Mouse (Mus musculus) bone marrow, adult 2 months (tissue): Measurements from ENCODE around the gene Rpl3. TPM values are rescaled to one million over a fixed set of nuclear protein-coding genes. Genes with fewer than 3 reads are reported as not detected.

Experiments used
- H3K27ac ChIP-seq: fragments of 200-500 bp; 2 replicates; pipeline ENCODE4 v1.5.1; 2012; ENCODE audit warnings: low read depth, mild to moderate bottlenecking, control low read depth, inconsistent platforms, low read length; ENCODE audit not compliant: control insufficient read depth, poor library complexity, insufficient read depth
- H3K4me1 ChIP-seq: fragments of 200-500 bp; 2 replicates; pipeline ENCODE4 v1.6.1; 2011; ENCODE audit warnings: low read length; ENCODE audit not compliant: control insufficient read depth, insufficient read depth
- H3K4me3 ChIP-seq: fragments of 200-500 bp; replicated peaks from 2 replicates; pipeline ENCODE3; 2011; ENCODE audit warnings: mild to moderate bottlenecking, low read depth, low read length, control low read depth; ENCODE audit not compliant: control insufficient read depth
- CTCF ChIP-seq: fragments of 200-500 bp; IDR thresholded peaks from 2 replicates; pipeline ENCODE4 v1.5.1; 2011; ENCODE audit warnings: low read length, control low read depth; ENCODE audit not compliant: control insufficient read depth, insufficient read depth
- POLR2A ChIP-seq: fragments of 200-500 bp; IDR thresholded peaks from 2 replicates; pipeline ENCODE4 v1.6.1; 2011; ENCODE audit warnings: low read depth, mild to moderate bottlenecking, control low read depth, low read length, borderline replicate concordance; ENCODE audit not compliant: control insufficient read depth
- WGBS: fragments of 180-500 bp; shearing (Covaris S2); methylation state at CpG from one replicate; pipeline ENCODE4 v1.1.7; 2018; 5-methylcytosine and 5-hydroxymethylcytosine counted together
- polyA plus RNA-seq: library from polyadenylated mRNA; stranded (reverse); fragments of >200 nt; gene quantifications from 2 replicates; pipeline ENCODE4 v1.2.4, GENCODE M21; 2011; ENCODE audit warnings: low replicate concordance; ENCODE audit not compliant: missing spikeins, insufficient read depth, insufficient read length

Gene Rpl3
- polyA plus RNA-seq, 1 experiment: 1,315 TPM

DNA sequence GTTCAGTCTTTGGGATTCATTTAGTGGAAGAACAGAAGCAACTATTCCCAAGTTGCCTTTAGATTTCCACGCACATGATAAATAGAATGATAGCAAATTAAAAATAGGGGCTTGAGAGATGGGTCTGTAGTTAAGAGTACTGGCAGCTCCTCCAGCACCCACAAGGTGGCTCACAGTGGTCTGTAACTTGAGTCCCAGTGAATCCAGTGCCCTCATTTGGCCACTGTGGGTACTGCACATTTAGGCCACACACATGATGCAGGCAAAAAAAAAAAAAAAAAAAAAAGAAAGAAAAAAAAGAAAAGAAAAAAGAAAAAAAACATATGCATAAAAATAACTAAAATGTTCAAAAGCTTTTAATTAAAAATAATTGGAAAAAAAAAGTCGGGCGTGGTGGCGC lies 3.0 kb downstream of the Rpl3 start:
- TF ChIP-seq POLR2A (no peak), CTCF (peak; percentile 87)
- WGBS: 31% methylated on average over 4 of the region's 4 CpGs
- Histone ChIP-seq H3K27ac (no peak overlapping the region), H3K4me1 (peaks cover 2% of the 10 kb centered on the region; the same call in 1 of the 2 replicates), H3K4me3 (no peak overlapping the region)

DNA sequence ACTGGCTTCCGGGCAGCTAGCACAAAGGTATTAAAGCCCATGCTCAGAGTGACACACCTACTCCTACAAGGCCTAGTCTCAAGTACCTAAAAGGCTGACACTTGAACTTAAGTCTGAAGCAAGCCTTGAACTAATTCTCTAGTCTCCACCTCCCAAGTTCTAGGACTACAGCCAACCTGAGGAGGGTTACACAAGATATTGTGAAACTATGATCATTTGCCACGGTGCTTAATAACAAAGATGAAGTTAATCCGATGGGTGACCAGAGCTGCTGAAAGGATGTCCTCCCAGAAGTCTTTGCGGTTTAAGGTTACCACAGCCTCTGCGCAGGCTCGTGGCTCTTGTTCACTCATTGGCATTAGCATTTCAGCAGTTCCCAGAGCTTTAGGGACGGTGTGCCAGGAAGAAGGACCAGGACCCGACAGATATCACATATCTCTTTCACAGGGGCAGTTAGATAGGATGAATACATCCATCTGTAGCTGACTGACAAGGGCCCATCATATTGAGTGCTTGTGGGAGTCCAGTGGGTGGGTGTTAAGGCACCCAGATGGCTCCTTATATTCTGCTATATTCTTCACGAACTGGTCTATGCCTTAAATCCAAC lies 4.2 kb downstream of the Rpl3 start:
- 47% methylated on average over 9 of the region's 9 CpGs for WGBS
- Histone ChIP-seq H3K27ac (peak overlapping the region; percentile 40), H3K4me1 (peaks cover 2% of the 10 kb centered on the region; the same call in 1 of the 2 replicates), H3K4me3 (no peak overlapping the region)
- TF ChIP-seq CTCF (no peak), POLR2A (no peak)

- TF ChIP-seq CTCF: no peak
- no peak for TF ChIP-seq POLR2A
- peak overlapping the region; percentile 72 for H3K4me3 ChIP-seq
- peak overlapping the region; percentile 74 for H3K27ac ChIP-seq
- WGBS: 2% methylated on average over 12 of the region's 12 CpGs
- H3K4me1 ChIP-seq: peaks cover 2% of the 10 kb centered on the region; the same call in 1 of the 2 replicates
Observed at GRCm38 (mm10) chr15:80083740-80084139, 7.9 kb downstream of the Rpl3 start.

DNA sequence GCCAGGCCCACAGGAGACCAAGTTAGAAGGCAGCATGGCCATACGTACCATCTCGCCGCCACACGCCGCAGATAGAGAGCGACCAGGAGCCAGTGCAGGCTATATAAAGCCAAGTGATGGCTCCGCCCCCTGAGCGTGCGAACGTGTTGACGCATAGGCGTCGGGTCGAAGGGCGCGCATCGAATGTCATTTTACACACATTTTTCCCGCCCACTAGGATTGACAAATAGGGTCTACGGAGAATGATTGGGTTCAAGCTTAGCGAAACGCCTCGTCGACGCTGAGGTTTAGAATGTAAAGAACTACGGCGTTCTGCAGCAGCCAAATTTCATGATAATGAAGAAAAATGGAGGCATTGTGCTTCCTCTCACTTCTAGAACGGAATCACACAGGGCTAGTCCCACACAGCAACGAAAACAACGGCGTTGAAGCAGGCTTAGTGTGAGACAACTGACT lies 8.4 kb downstream of the Rpl3 start:
- under 1% methylated on average over 30 of the region's 30 CpGs for WGBS
- peaks cover 2% of the 10 kb centered on the region; the same call in 1 of the 2 replicates for H3K4me1 ChIP-seq

GRCm38 (mm10) chr15:80082661-80083275 lies 8.9 kb downstream of the Rpl3 start:
- peaks cover 2% of the 10 kb centered on the region; the same call in 1 of the 2 replicates for H3K4me1 ChIP-seq
- under 1% methylated on average over 21 of the region's 21 CpGs for WGBS
- TF ChIP-seq POLR2A: no peak
- no peak for TF ChIP-seq CTCF
- H3K27ac ChIP-seq: peak overlapping the region; percentile 15; the same call in 1 of the 2 replicates
- peak overlapping the region; percentile 72 for H3K4me3 ChIP-seq

More for the DNA sequence above, 8.4 kb downstream of the Rpl3 start:
- TF ChIP-seq CTCF (no peak; the same call in 1 of the 2 replicates), POLR2A (peak; percentile 100)
- Histone ChIP-seq H3K4me3 (peak overlapping the region; percentile 72), H3K27ac (peak overlapping the region; percentile 74)

GRCm38 (mm10) chr15:80081801-80082546 lies 9.7 kb downstream of the Rpl3 start:
- Histone ChIP-seq H3K4me3 (peak overlapping the region; percentile 72), H3K27ac (peak overlapping the region; percentile 39; the same call in 1 of the 2 replicates), H3K4me1 (no peaks in the 10 kb centered on the region; the same call in 1 of the 2 replicates)
- WGBS: 10% methylated on average over 11 of the region's 11 CpGs
- TF ChIP-seq CTCF (no peak), POLR2A (no peak)

DNA sequence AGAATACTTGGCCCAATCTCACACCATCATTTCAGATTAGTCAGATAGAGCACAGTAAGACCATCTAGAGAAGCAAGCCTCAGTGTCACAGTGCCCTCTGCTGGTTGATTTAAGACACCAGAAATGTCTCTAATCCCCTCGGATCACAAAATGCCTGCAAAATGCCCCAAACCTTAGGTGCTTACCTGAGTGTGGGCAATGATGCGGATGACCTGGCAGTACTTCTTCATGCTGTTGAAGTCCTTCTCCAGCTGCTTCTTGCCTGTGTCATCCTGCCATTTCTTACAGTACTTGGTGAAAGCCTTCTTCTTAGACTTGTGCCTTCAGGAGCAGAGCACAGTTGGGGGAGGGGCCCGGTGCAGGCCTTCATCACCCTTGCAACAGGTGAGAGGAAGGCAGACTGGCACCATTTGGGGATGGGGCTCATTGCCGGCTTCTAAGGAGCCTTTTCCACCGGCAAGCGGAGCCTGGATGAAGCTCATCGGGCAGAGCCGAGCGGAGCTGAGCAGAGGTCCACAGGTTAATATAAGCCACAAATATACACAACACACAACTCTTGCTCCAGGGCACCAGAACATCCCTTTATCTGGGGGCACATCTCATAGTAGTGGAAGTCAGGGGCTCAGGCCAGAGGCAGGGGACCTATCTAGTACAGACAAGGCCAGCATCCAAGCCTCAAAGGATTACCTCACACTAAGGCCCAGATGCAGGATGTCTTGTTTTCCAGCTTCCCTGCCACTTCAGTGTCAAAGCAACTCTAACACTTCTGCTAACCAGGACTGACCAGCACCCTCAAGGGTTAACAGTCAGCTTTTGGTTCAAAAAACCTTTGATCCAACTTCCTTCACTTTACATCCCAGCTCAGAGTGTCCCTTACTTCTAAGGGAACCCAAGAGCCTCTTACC lies 10.7 kb downstream of the Rpl3 start:
- peak overlapping the region; percentile 43 for H3K4me3 ChIP-seq
- WGBS: 59% methylated on average over 9 of the region's 9 CpGs
- no peaks in the 10 kb centered on the region; the same call in 1 of the 2 replicates for H3K4me1 ChIP-seq

GRCm38 (mm10) chr15:80079954-80080353 lies 11.7 kb downstream of the Rpl3 start:
- TF ChIP-seq CTCF (no peak), POLR2A (no peak)
- no peak overlapping the region for H3K27ac ChIP-seq
- H3K4me3 ChIP-seq: peak overlapping the region; percentile 24
- 85% methylated on average over 3 of the region's 3 CpGs for WGBS
- no peaks in the 10 kb centered on the region; the same call in 1 of the 2 replicates for H3K4me1 ChIP-seq

More for the DNA sequence above, 10.7 kb downstream of the Rpl3 start:
- no peak for TF ChIP-seq POLR2A
- no peak for TF ChIP-seq CTCF
- no peak overlapping the region for H3K27ac ChIP-seq
